Mouse (Mus musculus) heart, postnatal 10 days (tissue): Measurements from ENCODE around the gene Krt19. TPM values are rescaled to one million over a fixed set of nuclear protein-coding genes. Genes with fewer than 3 reads are reported as not detected.

ENCODE experiments used
- DNase-seq, 2 experiments: peaks; one replicate each; pipeline ENCODE4 v3.0.0; 2021
- intact Hi-C: fragments of 180-260 bp; cut with DNase I; formaldehyde crosslinking; loops from one replicate; pipeline ENCODE4 v1.15.1; 2025
- total RNA-seq, 2 experiments: library from RNA; stranded (reverse); gene quantifications; 2 replicates each; pipeline ENCODE4 v1.2.3; 2021

Gene Krt19
- total RNA-seq, 2 experiments from 2014 or later, result 10.3 to 16.7 TPM

DNA sequence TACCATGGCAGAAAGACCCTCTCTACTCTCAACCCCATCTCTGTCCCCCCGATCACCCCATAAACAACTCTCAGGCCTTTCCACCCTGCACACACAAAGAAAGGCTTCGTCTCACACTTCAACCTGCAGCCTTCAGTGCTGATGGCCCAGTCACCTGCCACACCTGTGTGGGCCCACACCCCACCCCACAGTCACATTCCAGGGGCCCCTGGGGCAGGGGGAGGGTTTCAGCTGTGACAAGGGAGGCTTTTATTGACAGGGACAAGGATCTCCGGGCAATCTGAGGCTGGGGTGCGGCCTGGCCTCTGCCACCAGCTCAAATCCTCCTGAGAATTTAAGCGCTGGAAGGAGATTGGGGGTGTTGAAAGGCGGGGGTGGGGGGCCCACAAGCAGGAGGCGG lies 9.7 kb downstream of the Krt19 start:
- no peak for DNase-seq
- intact Hi-C loops, result no loop called here

DNA sequence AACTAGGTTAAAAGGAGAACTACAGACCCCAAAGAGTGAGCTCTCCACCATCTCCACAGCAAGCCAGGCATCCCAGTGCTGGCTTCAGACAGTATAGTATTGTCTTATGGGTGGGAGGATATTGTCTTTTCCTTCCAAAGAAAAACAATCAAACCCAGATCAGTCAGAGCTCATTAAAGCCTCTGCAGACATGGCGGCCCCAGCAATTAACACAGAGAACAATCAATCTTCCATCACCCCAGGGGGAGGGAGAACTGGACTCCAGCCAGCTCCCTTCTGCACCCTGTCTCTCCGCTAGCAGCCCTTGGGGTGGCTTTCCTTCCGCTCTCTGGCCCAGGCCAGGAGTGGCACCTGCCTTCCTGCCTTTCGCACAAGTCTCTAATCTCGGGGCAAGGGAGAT lies 10.8 kb downstream of the Krt19 start:
- intact Hi-C loops, result no loop called here
- DNase-seq, result no peak

DNA sequence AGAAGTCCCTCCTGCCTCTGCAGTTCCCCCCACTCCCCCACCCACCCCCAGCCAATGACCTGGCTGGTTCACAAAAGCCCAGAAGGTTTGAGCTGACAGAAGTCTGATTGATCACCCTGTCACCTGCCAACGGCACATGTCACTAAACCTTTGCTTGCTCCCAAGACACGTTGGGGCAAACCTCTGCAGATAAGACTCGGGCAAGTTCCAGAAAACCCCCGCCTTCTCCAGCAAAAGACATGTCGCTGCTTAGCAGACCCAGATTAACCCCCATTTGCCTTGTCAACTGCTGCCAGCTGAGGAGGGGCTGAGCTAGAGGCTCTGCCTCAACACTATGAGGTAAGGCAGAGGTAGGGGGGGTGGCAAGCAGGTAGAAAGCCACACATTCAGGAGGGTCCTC lies 11.9 kb downstream of the Krt19 start:
- intact Hi-C loops, result no loop called here
- DNase-seq, result no peak

DNA sequence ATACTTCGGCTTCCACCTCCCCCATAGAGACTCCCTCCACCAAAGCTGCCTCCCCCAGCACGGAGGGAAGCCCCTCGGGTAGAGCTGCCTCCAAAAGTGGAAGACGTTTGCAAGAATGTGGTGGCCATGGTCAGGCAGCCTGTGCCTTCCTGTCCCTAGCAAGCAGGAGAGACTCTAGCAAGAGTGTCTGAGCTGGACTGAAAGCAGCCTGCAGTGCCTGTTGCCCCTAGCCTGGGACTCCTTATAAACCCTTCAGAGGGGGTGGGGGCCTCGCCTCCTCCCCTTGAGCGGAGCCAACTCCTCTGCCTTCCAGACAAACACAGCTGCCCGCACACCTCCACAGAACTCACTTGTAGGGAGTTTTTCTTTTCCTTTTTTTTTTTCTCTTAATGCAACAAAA lies 12.7 kb downstream of the Krt19 start, which contains the start of gene Krt15:
Gene Krt15 (minus strand): TSS at position 198 of the 400 bp plus-strand sequence.
- intact Hi-C loops, result no loop called here
- DNase-seq, result no peak

DNA sequence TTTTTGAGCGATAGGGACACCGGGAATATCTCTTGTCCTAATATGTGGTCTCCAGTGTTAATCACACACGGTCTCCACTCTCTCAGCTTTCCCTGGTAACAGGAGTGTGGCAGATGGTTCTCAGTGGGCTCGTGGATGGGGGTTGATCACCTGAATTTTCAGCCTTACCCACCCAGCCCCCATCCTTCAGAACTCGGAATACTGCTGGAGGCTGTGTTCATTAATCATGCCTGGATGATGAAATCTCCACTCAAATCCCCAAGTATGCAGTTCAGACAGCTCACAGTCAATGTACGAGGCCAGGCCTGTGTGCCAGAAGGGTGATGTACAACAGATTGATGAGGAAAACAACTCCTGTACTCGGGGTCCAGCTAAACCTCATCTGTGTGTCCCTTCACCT lies 23.6 kb downstream of the Krt19 start:
- intact Hi-C loops, result no loop called here
- no peak for DNase-seq

DNA sequence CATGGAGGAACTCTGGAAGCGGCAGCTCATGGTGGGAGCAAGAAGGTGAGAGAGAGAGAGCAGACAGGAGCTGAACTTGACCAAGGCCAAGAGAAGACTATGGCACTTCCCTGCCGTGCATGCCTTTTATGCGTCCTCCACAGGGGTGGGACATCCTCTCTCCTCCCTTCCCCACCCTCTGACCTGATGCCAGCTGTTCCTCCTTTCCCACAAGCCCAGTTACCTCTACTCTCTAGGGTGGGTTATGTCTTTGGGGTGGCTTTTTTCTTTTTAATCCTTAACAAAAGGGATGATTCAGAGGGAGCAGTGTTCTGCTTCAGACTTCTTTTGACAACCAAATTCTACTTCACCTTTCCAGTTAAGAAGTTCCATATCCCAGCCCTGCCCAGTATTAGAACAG lies 27.0 kb downstream of the Krt19 start, which contains the start of gene Krt13:
Gene Krt13 (minus strand): TSS at position 101 of the 400 bp plus-strand sequence.
- intact Hi-C loops, result no loop called here
- DNase-seq, result no peak

DNA sequence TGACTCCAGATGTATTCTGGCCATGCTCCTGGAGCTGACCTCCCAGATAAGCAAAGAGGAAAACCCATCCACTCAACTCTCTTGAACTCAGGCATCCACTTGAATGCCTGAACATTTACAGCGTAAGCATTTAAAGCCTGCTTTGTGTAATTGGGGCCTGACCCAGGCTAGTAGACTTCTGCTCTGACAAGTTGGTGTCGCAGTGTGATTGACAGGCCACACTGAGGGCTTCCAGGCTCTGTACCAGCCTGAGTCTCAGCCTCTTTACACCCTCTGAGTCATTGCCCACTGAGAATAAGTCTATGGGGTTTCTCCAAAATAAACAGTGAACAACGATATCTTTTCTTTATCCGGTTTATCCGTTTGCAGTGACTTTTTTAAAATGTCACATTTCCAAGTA lies 28.1 kb downstream of the Krt19 start:
- intact Hi-C loops, result no loop called here

DNA sequence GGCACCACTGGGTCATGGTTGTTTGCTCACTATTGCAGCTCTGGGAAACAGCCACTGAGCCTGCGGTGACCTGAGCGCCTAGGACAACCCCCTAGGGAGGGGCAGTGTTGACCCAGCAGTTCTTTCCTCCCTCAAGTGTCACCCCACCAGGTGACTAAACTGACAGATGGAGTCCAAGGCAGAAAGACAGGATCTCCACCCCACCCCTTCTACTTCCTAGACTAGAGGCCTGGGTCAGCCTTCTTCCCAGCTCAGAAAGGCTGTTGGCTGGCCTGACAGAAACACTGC lies 34.8 kb downstream of the Krt19 start:
- intact Hi-C loops, result no loop called here
- DNase-seq, result no peak

More for the DNA sequence above, 28.1 kb downstream of the Krt19 start:
- DNase-seq, result no peak

DNA sequence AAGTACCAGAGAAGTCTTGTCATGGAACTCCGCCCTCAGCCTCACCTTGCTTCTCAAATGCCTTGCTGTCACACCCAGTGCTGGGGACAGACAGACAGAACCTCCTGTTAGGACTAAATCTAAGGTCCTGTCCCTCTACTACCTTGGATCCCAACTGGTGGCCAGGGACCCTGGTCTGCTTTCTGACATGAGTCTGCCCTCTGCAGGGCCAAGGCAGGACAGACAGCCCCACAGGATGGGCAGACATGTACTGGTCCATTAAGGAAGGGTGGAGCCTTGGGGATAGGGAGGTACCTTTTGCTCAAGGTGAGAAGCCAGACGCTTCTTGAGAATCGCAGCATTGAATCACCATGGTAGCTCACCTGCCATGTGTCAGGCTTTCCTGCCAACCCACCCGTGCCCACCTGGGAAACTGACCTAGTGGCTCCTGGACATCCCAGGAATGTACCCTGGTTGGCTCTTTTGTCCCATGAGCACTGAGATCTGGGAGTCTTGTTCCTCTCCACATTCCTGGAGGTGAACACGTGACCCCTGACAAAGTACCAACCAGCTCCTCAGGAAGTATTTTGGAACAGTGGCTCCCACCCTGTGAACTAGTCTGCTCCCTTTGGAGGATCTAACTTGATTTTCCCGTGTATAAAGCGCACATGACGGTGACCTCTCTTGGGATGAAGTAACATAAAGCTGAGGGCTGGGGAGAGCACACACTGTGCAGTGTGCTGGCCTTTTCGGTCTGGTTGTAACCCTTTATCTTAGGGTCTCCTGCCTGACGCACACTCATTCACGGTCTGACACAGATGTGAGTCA lies 35.3 kb downstream of the Krt19 start:
- DNase-seq, result no peak
- intact Hi-C loops, result no loop called here

DNA sequence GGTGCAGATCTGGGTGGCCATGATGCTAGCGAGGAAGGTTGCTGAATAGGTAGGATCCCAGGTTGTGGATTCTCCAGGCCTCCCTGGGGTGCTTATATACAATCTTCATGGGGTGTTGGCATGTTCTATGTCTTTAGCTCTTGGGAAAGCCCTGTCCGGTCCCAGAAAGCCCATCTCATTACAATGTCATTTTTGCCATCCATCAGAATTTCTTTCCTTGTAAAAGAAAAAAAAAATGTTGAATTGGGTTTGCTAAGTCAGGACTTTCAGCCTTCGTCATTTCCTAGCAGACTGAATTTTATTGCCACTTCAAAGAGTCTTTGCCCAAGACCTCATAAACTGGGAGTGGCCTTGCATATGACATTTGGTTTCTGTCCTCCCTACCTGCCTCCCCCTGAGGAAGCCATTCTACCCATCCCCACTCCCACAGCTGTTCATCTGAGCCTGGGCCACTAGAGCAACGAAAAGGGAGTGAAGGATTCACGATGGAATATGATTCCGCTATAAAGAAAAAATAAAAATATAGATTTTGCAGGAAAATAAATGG lies 42.8 kb downstream of the Krt19 start, which contains the start of gene Krt36:
Gene Krt36 (minus strand): TSS at position 51 of the 547 bp plus-strand sequence.
- intact Hi-C loops, result no loop called here
- DNase-seq, result no peak

DNA sequence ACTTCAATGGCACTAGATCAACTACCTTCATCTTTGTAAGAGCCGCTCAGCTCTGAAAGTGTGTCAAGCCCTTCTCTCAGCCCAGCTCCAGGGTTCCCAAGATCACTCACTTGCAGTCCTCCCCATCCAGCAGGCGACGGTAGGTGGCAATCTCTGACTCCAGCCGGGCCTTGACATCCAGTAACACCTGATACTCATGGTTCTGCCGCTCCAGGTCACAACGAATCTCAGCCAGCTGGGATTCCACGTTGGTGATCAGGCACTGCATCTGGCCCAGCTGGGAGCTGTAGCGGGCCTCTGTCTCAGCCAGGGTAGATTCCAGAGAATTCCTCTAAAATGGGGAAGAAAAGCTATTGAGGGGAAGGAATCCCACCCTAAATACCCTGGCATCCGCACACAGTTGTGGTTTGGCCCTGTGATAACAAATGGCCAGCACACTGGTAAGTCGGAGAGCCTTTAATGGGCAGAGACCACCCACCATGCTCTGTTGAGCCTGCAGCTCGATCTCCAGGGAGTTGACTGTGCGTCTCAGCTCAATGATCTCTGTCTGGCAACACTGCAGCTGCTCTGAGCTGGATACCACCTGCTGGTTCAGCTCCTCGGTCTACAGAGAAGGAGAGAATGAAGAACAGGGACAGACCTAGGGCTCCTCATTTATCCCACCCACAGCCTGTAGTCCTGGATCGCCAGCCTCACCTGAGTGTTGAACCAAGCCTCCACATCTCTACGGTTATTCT lies 45.6 kb downstream of the Krt19 start:
- intact Hi-C loops, result no loop called here
- DNase-seq, result no peak

DNA sequence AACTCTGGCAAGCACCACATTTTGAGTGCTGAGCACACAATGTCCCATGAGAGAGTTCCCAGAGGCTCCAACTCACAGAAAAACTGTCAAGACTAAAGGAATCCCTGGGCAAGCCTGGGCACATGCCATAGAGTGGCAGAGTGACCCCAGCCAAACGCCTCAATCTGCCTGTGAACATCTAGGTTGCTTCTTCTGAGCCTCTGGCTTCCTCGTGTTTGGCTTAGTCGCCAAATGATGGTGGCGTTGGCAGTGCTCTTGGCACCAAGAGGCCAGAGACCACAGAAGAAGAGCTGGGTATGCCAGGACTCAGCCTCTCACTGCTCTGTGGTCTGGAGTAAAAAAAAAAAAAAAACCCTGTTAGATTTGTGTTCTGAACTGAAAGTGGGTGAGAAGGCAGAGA lies 48.1 kb downstream of the Krt19 start:
- DNase-seq, result no peak
- intact Hi-C loops, result no loop called here

DNA sequence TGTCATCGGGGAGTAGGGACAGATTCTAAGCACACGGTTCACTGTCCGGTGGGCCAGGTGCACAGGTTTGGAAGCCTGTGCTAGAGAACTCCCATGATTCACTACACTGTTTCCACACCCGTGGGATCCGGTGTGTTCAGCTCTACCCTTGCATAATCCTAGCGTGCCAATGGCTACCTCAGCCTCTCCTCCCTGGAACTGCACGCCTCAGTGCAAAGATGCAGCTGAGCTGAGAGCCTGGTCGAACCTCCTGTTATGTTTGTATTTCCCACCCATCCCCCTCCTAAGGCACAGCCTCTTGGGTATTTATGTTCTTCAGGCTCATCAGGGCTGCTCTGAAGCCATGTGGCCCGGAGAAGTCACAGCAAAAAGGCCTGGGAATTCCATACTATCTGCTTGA lies 50.6 kb downstream of the Krt19 start:
- intact Hi-C loops, result no loop called here
- DNase-seq, result no peak

DNA sequence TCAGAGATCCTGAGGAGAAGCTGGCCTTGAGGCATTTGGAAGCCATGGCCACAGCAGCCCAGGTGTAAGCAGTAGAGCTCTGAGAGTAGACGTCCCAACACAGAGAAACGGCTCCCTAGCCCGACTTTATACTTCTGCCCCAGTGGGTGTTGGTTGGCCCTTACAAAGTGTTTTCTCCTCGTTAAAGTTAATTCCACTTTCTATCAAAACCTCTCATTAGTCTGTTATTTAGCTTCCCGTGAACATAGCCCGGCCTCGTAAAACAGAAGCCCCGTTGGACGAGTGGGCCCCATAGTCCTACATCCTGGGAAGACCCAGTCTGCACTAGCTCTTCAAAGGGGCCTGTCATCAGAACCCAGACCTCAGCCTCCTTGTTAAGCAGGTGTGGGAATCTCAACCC lies 52.3 kb downstream of the Krt19 start, which contains the start of gene Krt35:
Gene Krt35 (minus strand): TSS at position 101 of the 400 bp plus-strand sequence.
- intact Hi-C loops, result no loop called here
- no peak for DNase-seq

Other genes starting within 250 kb of the Krt19 start
- not detected for gene Krtap31-1, start 240.7 kb downstream of the Krt19 start, total RNA-seq
- gene Gm11565, start 233.9 kb downstream of the Krt19 start, total RNA-seq, result not detected
- gene Krtap31-2, start 212.4 kb downstream of the Krt19 start, total RNA-seq, result not detected
- gene Krtap9-5, start 200.2 kb downstream of the Krt19 start, total RNA-seq, result not detected
- not detected for gene Krtap29-1, start 169.6 kb downstream of the Krt19 start, total RNA-seq
- gene Krtap16-1, start 162.1 kb downstream of the Krt19 start, total RNA-seq, result not detected
- gene Krtap17-1, start 154.7 kb downstream of the Krt19 start, total RNA-seq, result not detected
- not detected for gene Krt33a, start 132.5 kb downstream of the Krt19 start, total RNA-seq
- not detected for gene Krt33b, start 118.8 kb downstream of the Krt19 start, total RNA-seq
- not detected for gene Krt34, start 107.1 kb downstream of the Krt19 start, total RNA-seq
- not detected for gene Krt31, start 98.1 kb downstream of the Krt19 start, total RNA-seq
- gene Krt32, start 60.4 kb downstream of the Krt19 start, total RNA-seq, result not detected
- not detected for gene Krt35, start 52.4 kb downstream of the Krt19 start, total RNA-seq
- gene Krt36, start 43.0 kb downstream of the Krt19 start, total RNA-seq, result not detected
- gene Krt13, start 27.1 kb downstream of the Krt19 start, total RNA-seq, result not detected
- under 1 TPM in 1 of 2 experiments, not detected in 1; 0.29 TPM for gene Krt15, start 12.7 kb downstream of the Krt19 start, total RNA-seq
- gene Krt9, start 44.6 kb upstream of the Krt19 start, total RNA-seq, result not detected
- 1 to 10 TPM; 1.8 to 2.7 TPM for gene Krt14, start 58.9 kb upstream of the Krt19 start, total RNA-seq
- not detected for gene Krt16, start 100.2 kb upstream of the Krt19 start, total RNA-seq
- gene Krt17, start 112.4 kb upstream of the Krt19 start, total RNA-seq, result not detected
- not detected for gene Krt42, start 121.2 kb upstream of the Krt19 start, total RNA-seq
- gene Eif1, start 171.2 kb upstream of the Krt19 start, total RNA-seq, result 1,000 to 10,000 TPM; 1,270 to 1,308 TPM
- gene Gast, start 185.7 kb upstream of the Krt19 start, total RNA-seq, result not detected
- 1 to 10 TPM; 1.4 TPM for gene Hap1, start 207.5 kb upstream of the Krt19 start, total RNA-seq
- gene Jup, start 249.1 kb upstream of the Krt19 start, total RNA-seq, result 100 to 1,000 TPM; 252 to 286 TPM